Mouse (Mus musculus) c-Kit-positive CD71-negative TER-119-negative erythroid progenitor cells, embryonic 14.5 days (primary cell): ENCODE results near the gene Gclm.
"Not testable (repeated sequence)": the region's sequence is repeated elsewhere in the genome, so short reads cannot be mapped to it uniquely, and the experiment has no call there.

Experiments used
- DNase-seq: peaks from one replicate; pipeline ENCODE4 v3.0.0-alpha.2; 2013; ENCODE audit warnings: low read depth

Gene Gclm

DNA sequence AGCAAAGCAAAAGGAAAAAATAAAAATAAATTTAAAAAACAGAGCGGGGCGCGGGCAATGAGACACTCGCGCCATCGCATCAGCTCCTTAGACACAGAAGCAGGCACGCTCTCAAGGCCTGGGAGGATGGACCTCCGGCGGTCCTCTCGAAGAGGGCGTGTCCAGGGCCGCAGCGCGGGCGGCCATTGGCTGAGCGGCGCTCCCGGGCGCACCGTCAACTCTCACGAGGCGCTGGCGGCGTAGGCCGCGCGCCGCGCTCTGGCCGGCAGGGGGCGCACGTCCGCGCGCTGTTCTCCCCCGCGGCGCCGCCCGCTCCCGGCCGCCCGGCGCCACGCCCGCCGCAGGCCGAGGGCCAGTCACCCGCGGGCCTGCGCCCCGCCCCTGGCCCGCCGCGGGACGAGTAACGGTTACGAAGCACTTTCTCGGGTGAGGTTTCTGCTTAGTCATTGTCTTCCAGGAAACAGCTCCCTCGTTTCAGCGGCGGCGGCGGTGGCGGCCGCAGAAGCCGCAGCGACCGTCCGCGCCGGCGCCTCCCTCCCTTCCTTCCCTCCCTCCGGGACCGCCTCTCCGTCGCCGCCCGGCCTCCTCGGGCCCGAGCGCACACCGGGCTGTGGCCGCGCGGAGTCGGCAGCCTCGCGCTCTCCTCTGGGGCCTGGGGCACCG is at the start of gene Gclm:
Gclm (plus strand) TSS at position 343 of the 663 bp plus-strand sequence.
- DNase-seq, result peak; percentile 77

DNA sequence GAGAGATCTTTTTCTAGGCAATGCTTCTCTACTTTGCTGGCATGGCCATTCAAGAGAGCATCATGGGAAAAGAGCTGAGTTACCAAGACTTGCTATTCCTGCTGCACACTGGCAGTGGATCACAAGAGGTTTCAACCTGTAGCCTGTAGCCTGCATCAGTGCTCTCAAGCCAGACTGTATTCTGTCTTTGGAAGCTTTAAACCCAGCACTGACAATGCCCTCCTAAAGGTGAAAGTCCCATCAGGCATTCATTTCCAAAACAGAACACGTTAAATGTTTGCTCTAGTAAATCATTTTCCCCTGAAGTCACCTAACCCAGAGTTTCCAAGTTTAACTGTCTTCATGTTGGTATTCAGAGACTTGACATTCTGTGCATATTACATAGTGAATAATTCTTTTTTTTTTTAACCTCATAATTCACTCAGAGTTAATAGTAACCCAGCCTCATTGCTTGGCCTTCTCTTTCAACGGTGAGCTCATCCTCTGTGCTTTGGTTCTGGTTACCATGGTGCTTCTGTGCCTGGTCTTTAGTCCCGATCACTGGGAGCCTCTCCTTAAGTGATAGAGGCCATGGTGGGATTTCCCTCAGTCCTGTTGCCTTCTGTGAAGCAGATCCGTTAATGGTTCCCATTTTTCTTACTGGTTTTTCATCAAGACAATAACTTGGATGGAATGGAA is 48.6 kb upstream of the Gclm start:
- no peak for DNase-seq

- DNase-seq, result no peak
These were observed 46.8 kb upstream of the Gclm start for GRCm38 (mm10) chr3:122198532-122198931.

GRCm38 (mm10) chr3:122198966-122199381 is 46.4 kb upstream of the Gclm start:
- no peak for DNase-seq

- DNase-seq, result no peak
These were observed 45.8 kb upstream of the Gclm start for GRCm38 (mm10) chr3:122199600-122199999.

DNA sequence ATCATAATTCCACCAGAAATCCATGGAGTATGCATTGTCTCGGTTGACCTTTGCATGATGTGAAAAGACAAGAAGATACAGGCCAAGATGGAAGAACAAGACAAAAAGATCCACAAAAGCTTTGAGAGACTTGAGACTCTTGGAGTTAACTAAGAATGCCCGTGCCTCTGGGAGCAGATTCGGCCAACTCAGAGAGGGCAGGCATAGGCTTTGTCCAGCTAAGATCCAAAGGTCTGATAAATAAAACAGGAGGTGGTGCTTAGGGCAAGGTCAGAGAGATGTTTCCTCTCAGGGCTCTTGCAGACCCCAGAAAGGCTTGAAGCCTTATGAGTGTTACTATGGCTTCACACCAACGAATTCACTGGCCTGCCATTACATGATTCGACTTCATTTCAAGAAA is 45.3 kb upstream of the Gclm start:
- no peak for DNase-seq

DNA sequence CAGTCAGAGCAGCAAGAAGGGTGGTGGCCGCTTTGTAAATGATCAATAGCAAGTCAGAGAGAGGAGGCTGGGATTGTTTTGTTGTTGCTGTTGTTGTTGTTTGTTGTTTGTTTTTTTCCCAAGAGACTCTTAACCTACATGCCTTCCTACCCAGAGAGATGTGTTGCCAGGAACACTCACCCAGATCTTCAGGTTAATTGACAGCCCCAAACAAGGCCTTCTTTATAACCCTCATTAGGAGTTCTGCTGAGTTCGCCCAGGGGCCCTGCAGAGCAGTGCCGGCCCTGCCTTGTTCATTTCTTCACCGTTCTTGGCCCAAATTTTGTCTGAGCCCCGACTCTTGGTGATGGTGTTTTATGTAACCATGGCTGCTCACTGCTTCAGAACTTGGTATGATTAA is 44.9 kb upstream of the Gclm start:
- DNase-seq, result no peak

DNA sequence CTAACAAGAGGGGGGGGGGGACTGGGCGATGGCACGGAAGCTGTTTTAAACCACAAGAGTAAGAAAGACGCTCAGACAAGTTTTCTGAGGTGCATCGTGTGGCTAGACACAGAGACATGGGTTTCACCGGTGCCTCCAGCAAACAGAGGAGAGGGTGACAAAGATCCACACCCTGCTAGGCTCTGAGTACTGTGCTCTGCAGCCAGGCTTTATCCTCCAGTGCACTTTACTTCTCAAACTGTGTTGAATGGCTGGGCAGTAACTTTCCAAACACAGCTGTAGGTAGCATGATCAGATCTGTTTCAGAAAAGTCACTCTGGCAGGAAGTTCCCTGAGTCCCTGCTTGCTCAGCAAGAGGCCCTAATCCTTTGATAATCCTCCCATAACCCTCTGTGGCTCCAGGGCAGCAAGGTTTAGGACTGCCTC is 43.0 kb upstream of the Gclm start:
- DNase-seq, result no peak

DNA sequence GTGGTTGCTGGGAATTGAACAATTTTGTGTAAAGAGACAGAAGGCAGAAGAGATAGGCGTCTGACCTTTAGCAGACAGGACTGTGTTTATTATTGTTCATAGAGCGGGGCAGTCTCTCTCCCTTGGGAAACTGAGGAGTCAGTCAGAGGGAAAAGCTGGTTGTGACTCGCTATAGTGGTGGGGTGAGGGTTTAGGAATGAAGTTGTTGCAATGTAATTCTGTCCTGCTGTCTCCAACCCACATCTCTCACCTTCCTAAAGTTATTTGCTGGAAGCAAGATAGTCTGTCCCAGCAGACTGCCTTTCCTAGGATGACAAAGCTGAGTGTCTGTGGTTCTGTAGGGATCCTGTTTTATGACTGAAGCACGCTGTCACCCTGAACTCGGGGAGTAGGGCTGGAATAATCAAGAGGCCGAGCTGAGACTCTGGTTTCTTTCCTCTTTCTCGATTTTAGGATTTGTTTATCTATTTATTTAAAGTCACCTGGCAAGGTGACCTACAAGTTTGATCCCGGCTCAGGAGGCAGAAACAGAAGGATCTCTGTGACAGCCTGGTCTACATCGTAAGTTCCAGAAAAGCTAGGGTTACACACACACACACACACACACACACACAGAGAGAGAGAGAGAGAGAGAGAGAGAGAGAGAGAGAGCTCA is 41.6 kb upstream of the Gclm start:
- no peak for DNase-seq

DNA sequence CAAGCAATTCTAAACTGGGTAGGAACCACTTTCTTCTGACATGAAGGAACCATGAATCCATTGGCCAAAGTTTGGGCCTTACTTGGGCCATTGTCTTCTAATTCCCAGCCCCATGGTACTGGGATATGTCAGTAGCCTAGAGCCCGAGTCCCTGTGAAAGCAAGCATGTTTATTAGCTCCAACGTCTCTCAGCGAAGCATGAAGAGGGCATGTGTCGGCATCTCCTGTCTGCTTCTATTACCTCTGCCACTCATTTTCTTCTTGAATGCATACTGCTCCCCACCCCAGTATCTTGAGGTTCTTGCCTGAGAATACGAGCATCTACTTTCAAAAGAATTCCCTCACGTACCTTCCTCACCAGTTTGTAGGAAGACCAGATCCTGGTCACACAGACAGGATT is 39.6 kb upstream of the Gclm start:
- DNase-seq, result no peak

GRCm38 (mm10) chr3:122206279-122207070 is 38.9 kb upstream of the Gclm start:
- DNase-seq, result no peak

DNA sequence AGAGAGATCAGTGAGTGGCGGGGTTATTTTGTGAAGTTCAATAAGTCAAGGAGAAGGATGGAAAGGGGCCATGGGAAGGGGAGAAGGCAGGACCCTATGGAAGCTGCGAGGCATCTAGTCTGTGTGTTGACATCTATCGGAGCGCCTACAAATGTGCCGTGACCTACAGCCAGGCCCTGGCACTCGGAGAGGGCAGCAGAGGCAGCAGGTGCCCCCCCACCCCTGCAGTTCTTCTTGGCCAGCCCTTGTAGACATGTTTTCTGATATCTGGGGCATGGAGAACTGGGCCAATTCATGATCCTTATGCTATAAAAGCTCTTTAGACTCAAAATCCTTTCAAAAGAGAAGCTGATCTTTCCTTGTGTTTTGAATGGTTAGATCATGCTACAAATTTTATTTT is 37.6 kb upstream of the Gclm start:
- DNase-seq, result no peak

GRCm38 (mm10) chr3:122208296-122209225 is 36.8 kb upstream of the Gclm start:
- no peak for DNase-seq

DNA sequence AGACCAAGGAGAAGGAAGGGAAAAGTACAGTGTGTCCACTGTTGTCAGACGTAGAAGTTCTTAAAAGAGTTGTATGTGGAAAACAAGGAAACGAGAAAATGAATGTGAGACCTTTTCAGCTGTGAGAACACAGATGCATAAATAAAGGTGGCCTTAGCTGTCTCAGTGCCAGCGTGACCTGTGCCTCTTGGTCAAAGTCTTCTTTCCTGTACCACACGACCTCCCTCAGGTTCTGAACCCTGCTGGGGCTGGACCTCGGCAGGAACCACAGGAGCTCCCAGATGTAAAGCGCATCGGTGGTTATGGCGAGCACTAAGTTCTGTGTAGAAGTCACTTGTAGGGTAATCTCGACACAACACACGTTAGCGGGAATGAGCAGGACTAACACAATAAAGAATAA is 35.8 kb upstream of the Gclm start:
- no peak for DNase-seq

- no peak for DNase-seq
These were observed 34.9 kb upstream of the Gclm start for GRCm38 (mm10) chr3:122210434-122210833.

GRCm38 (mm10) chr3:122210846-122211245 is 34.5 kb upstream of the Gclm start:
- no peak for DNase-seq

DNA sequence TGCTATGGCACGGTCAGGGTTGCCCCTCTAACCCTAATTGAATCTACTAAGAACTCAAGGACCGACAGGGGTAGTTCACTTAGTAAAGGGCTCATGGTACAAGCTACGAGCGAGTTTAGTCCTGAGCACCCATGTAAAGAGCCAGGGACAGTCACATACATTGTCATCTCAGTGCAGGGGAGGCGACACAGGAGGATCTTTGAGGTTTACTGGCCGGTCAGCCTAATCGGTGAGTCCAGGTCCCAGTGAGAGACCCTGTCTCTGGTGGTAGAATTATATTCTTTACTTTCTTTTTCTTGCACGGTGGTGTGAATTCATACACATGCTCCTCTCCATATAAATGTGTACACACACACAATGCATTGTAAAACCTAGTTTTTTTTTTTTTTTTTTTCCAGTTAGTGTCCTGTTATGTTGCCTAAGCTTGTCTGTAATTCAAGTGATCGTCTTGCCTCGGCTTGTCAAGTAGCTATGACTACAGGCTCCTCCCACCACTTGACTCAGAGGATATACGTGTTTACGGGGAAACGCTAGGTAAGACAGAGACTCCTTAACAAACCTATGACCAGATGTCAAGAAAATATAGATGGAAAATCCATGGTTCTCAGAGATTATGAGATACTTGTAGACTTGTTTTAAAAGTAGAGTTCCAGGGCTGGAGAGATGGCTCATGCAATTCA is 33.8 kb upstream of the Gclm start:
- no peak for DNase-seq

DNA sequence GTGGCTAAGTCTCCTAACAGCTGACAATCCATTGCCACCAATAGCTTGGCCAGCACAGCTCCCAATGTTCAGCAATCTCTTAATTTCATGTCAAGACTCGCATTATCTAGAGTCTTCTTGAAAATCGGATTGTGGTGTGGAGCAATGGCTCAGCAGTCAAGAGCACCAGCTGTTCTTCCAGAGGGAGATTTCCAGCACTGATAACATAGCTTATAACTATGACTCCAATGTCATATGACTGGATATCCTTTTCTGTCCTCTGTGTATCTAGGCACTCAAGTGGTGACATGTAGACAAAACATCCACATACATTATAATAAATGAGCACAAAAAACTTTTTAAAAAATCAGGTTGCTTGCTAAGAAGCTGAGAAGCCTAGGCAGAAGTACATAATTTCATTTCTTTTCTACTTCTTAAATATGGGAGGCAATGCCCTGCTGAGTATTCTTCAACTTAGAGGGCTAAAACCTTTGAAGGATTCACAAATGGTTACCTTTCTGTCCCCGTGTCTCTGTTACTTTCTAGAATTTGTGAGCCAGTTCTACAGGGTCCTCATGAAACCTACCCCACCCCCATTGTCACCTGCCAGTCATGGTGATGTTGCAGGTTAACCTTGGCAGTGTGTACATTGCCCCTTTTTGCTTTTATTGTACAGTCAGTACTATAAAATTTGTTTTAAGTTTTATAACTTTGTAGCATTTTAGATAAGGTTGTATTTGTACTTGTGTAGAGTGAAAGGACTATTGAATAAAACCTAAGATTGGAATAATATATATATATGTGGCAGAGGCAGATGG is 23.9 kb upstream of the Gclm start:
- no peak for DNase-seq

DNA sequence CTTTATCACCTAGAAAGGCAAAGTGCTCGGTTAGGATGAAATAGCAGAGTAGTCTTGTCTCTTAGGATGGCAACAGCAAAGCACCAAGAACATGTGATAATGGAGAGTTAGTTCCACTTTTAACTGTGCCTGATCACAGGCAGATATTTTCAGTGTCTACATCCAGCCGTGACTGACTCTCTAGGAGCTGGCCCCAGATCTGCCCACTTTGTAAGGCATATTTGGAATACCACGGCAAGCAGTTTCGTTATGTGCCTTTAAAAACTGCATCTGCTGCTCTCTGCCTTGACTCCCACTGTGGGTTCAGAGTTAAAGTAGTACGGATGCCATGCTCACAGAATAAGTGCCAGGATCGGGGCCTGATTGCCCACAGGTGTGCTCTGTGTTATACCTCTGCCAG is 18.4 kb upstream of the Gclm start:
- not testable (repeated sequence) for DNase-seq

DNA sequence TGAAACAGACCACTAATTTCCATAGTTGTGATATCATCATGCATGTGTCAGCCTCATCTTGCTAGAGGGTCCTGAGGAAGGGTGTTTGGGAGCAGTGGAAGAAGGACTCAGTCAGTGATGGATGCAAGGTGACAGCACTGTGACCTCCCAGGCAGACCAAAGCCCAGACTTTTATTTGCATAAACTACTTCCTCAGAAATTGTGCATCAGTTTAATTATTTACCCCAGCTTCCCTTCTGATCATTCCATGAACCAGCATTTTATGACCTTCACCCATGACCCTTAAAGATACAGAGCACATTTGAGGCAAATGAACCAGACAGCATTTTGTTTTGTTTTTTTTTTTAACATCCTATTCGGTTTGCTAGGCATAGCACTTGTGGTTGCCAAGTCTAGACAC is 9.6 kb upstream of the Gclm start:
- DNase-seq, result no peak
